Mouse (Mus musculus) C3H10T1/2 (cell line): ENCODE data around the gene Ier2. TPM values are rescaled to one million over a fixed set of nuclear protein-coding genes. Genes with fewer than 3 reads are reported as not detected.

Experiments
- polyA plus RNA-seq, 2 experiments: library from polyadenylated mRNA; unstranded; fragments of >200 nt; fragmentation: generic; extraction: Trizol; gene quantifications; one replicate each; pipeline ENCODE4 v1.2.1; 2012; ENCODE audit warnings: missing spikeins in 2 of 2

Gene Ier2
- polyA plus RNA-seq = 10 to 100 TPM; 26.1 to 45.3 TPM

GRCm38 (mm10) chr8:84662581-84663065 is at the start of gene Ier2:
TSS of gene Ier2 (minus strand) at chr8:84662852.

GRCm38 (mm10) chr8:84700941-84701911 is 38.6 kb upstream of the Ier2 start, which contains the start of gene Lyl1:
TSS of gene Lyl1 (plus strand) at chr8:84701457.

GRCm38 (mm10) chr8:84687705-84688100 is 25.1 kb upstream of the Ier2 start, which contains the start of gene Nacc1:
TSS of gene Nacc1 (minus strand) at chr8:84687862.

GRCm38 (mm10) chr8:84686191-84687002 is 23.7 kb upstream of the Ier2 start, which contains the start of gene Trmt1:
TSS of gene Trmt1 (plus strand) at chr8:84686307.

Other genes starting within 250 kb of the Ier2 start
- 100 to 1,000 TPM; 113 to 128 TPM for gene Trmt1, start 23.5 kb upstream of the Ier2 start, polyA plus RNA-seq
- 10 to 100 TPM; 66.1 to 75.9 TPM for gene Nacc1, start 25.0 kb upstream of the Ier2 start, polyA plus RNA-seq
- gene Lyl1, start 38.6 kb upstream of the Ier2 start, polyA plus RNA-seq = under 1 TPM; 0.04 to 0.48 TPM
- 10 to 100 TPM in 1 of 2 experiments, 1 to 10 TPM in 1; 8.1 to 10.0 TPM for gene G430095P16Rik, start 60.2 kb upstream of the Ier2 start, polyA plus RNA-seq
- 100 to 1,000 TPM in 1 of 2 experiments, 10 to 100 TPM in 1; 92.3 to 315 TPM for gene Nfix, start 137.5 kb upstream of the Ier2 start, polyA plus RNA-seq
- 10 to 100 TPM in 1 of 2 experiments, 1 to 10 TPM in 1; 2.8 to 12.6 TPM for gene Dand5, start 160.0 kb upstream of the Ier2 start, polyA plus RNA-seq
- 10 to 100 TPM; 31.0 to 75.6 TPM for gene Gadd45gip1, start 168.7 kb upstream of the Ier2 start, polyA plus RNA-seq
- gene Rad23a, start 177.8 kb upstream of the Ier2 start, polyA plus RNA-seq = 10 to 100 TPM; 61.5 to 69.9 TPM
- gene Calr, start 184.1 kb upstream of the Ier2 start, polyA plus RNA-seq = 100 to 1,000 TPM; 585 to 801 TPM
- 100 to 1,000 TPM in 1 of 2 experiments, 10 to 100 TPM in 1; 76.6 to 106 TPM for gene Farsa, start 194.1 kb upstream of the Ier2 start, polyA plus RNA-seq
- 1 to 10 TPM in 1 of 2 experiments, under 1 TPM in 1; 0.08 to 3.1 TPM for gene Syce2, start 209.3 kb upstream of the Ier2 start, polyA plus RNA-seq
- 10 to 100 TPM in 1 of 2 experiments, 1 to 10 TPM in 1; 4.6 to 16.7 TPM for gene Gcdh, start 231.1 kb upstream of the Ier2 start, polyA plus RNA-seq
- gene Klf1, start 239.1 kb upstream of the Ier2 start, polyA plus RNA-seq = under 1 TPM; 0.08 to 0.27 TPM
- 10 to 100 TPM; 11.5 to 17.3 TPM for gene Dnase2a, start 245.7 kb upstream of the Ier2 start, polyA plus RNA-seq